ENCODE assay signal across 14 mouse cellular contexts in the genomic region with DNA sequence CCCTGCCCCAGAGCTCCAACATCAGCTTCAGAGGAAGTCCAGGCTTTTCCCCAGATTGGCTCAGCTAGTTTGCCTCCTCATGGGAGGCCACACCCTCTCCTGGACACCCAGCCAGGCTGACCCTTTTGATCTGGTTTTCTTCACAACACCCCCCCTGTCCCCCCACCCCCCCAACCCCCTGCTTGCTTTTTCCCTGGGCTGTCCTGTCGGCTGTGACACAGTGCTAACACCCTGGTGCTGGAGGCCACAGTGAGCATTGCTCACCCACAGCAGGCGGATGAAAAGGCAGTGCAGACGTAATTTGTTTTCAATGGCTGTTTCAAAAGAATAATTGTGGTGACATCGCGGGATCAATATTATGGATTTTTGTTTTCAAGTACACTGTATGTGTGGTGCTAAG.
A peak's percentile ranks its signal among the peaks of the same experiment; 100 is the strongest.
DNase-seq lines count a peak whose midpoint lies in the region; ATAC-seq and TF ChIP-seq lines count a peak whose summit lies in the region.
"Had no signal": no experiment of that assay in that cellular context is flagged by ENCODE, and none has a peak within 500 bp of the region (broad histone marks: within the 10 kb centered on the region; RNA-seq: fewer than 3 reads in every experiment).

No protein-coding gene starts in this region.

- peak; percentile 28 for DNase-seq in gastrocnemius, adult 2 months
- DNase-seq in gastrocnemius, postnatal 4 days (ENCODE audit: low spot score in 2 of 2) = no peak
- no peak for DNase-seq in lung, postnatal 0 days (ENCODE audit: low spot score)
- no peak for DNase-seq in lung, postnatal 14 days
- DNase-seq in midbrain, postnatal 0 days (ENCODE audit: low spot score) = peak; percentile 12
- DNase-seq in adrenal gland, adult 18-20 months (ENCODE audit: low spot score in 2 of 2) = no peak
- DNase-seq in thymus, adult 2 months = no peak
- DNase-seq: adrenal gland, adult 8-10 months; cerebellum, adult 9-11 months; right cerebral cortex, adult 18-20 months; spleen, adult 18-20 months had no signal

- intact Hi-C loops in gastrocnemius, adult 2 months (cut with DNase I) = no loop called here

- no peak overlapping the region for H3K4me2 ChIP-seq in lung, postnatal 0 days (replicated peaks; ENCODE audit: low read depth, low read length)
- H3K4me2 ChIP-seq in hindbrain, embryonic 15.5 days = no peak overlapping the region
- no peak overlapping the region for H3K4me2 ChIP-seq in midbrain, postnatal 0 days (ENCODE audit: low read depth, low read length, poor library complexity, severe bottlenecking)
- H3K4me2 ChIP-seq: heart, embryonic 15.5 days had no signal

- TF ChIP-seq POLR2A in thymus, adult 2 months (IDR thresholded peaks at IDR 0.05; ENCODE audit: control insufficient read depth, extremely low read depth, insufficient read depth, low read length, poor library complexity) = no peak

- TF ChIP-seq EP300 in lung, postnatal 0 days (IDR thresholded peaks at IDR 0.05) = no peak

- ATAC-seq in lung, postnatal 0 days = peak; percentile 16; the same call in 1 of the 2 replicates
- ATAC-seq in hindbrain, embryonic 15.5 days (ENCODE audit: low FRiP score, low read depth) = peak; percentile 45
- ATAC-seq in midbrain, postnatal 0 days (ENCODE audit: low FRiP score) = peak; percentile 49
- ATAC-seq: inflammation-experienced regulatory T-cells, adult 6 months had no signal

- H3K9ac ChIP-seq in lung, postnatal 0 days (replicated peaks; ENCODE audit: low read depth) = no peak overlapping the region
- H3K9ac ChIP-seq in hindbrain, embryonic 15.5 days = no peak overlapping the region
- H3K9ac ChIP-seq in midbrain, postnatal 0 days (replicated peaks; ENCODE audit: low read length, poor library complexity, severe bottlenecking) = no peak overlapping the region
- H3K9ac ChIP-seq: heart, embryonic 15.5 days had no signal

- H3K4me3 ChIP-seq in gastrocnemius, adult 2 months = no peak overlapping the region
- no peak overlapping the region for H3K4me3 ChIP-seq in lung, postnatal 0 days (ENCODE audit: low read depth, low read length)
- no peak overlapping the region for H3K4me3 ChIP-seq in hindbrain, embryonic 15.5 days
- no peak overlapping the region for H3K4me3 ChIP-seq in midbrain, postnatal 0 days (ENCODE audit: low read depth, low read length)
- H3K4me3 ChIP-seq in thymus, adult 2 months (ENCODE audit: control insufficient read depth, insufficient read depth, low read length) = no peak overlapping the region
- H3K4me3 ChIP-seq: heart, embryonic 15.5 days had no signal

- no peaks in the 10 kb centered on the region for H3K4me1 ChIP-seq in lung, postnatal 0 days (ENCODE audit: insufficient read depth, low read depth, low read length)
- peaks cover 17% of the 10 kb centered on the region for H3K4me1 ChIP-seq in hindbrain, embryonic 15.5 days (replicated peaks)
- no peaks in the 10 kb centered on the region for H3K4me1 ChIP-seq in midbrain, postnatal 0 days (ENCODE audit: insufficient read depth, low read length)
- no peaks in the 10 kb centered on the region for H3K4me1 ChIP-seq in thymus, adult 2 months (replicated peaks; ENCODE audit: control insufficient read depth, insufficient read depth, low read length)

- no peaks in the 10 kb centered on the region for H3K9me3 ChIP-seq in lung, postnatal 0 days (ENCODE audit: low read length)
- H3K9me3 ChIP-seq in hindbrain, embryonic 15.5 days = no peaks in the 10 kb centered on the region
- H3K9me3 ChIP-seq in midbrain, postnatal 0 days (ENCODE audit: low read length) = no peaks in the 10 kb centered on the region
- H3K9me3 ChIP-seq: heart, embryonic 15.5 days had no signal

- no peaks in the 10 kb centered on the region for H3K27me3 ChIP-seq in lung, postnatal 0 days (replicated peaks; ENCODE audit: insufficient read depth, low read length)
- H3K27me3 ChIP-seq in hindbrain, embryonic 15.5 days = 0 out of 2 replicates have a peak, but pooled peaks cover 3% of the 10 kb centered on the region
- no peaks in the 10 kb centered on the region for H3K27me3 ChIP-seq in midbrain, postnatal 0 days (ENCODE audit: insufficient read depth, low read length)
- H3K27me3 ChIP-seq in thymus, adult 2 months (ENCODE audit: control insufficient read depth, insufficient read depth, low read length) = no peaks in the 10 kb centered on the region
- H3K27me3 ChIP-seq: heart, embryonic 15.5 days had no signal

- no peak for TF ChIP-seq CTCF in gastrocnemius, adult 2 months (IDR thresholded peaks at IDR 0.05)
- TF ChIP-seq CTCF in lung, postnatal 0 days (IDR thresholded peaks at IDR 0.05) = no peak
- TF ChIP-seq CTCF in midbrain, postnatal 0 days (IDR thresholded peaks at IDR 0.05) = no peak
- TF ChIP-seq CTCF in thymus, adult 2 months (IDR thresholded peaks at IDR 0.05; ENCODE audit: borderline replicate concordance, control insufficient read depth, extremely low read depth, insufficient read depth, low read length, poor library complexity) = no peak

- no peak overlapping the region for H3K27ac ChIP-seq in gastrocnemius, adult 2 months
- H3K27ac ChIP-seq in lung, postnatal 0 days (ENCODE audit: low read length) = no peak overlapping the region
- H3K27ac ChIP-seq in hindbrain, embryonic 15.5 days (replicated peaks) = no peak overlapping the region
- no peak overlapping the region for H3K27ac ChIP-seq in midbrain, postnatal 0 days (ENCODE audit: low read depth, low read length)
- H3K27ac ChIP-seq in thymus, adult 2 months (ENCODE audit: control insufficient read depth, insufficient read depth, low read length) = no peak overlapping the region
- H3K27ac ChIP-seq: heart, embryonic 15.5 days had no signal

- H3K36me3 ChIP-seq in lung, postnatal 0 days (ENCODE audit: insufficient read depth, low read length) = no peaks in the 10 kb centered on the region
- H3K36me3 ChIP-seq in hindbrain, embryonic 15.5 days = no peaks in the 10 kb centered on the region
- no peaks in the 10 kb centered on the region for H3K36me3 ChIP-seq in midbrain, postnatal 0 days (ENCODE audit: insufficient read depth, low read length)
- no peaks in the 10 kb centered on the region for H3K36me3 ChIP-seq in thymus, adult 2 months (ENCODE audit: control insufficient read depth, insufficient read depth, low read length)
- H3K36me3 ChIP-seq: heart, embryonic 15.5 days had no signal

- 44% methylated on average over 5 of the region's 5 CpGs for WGBS in lung, postnatal 0 days
- WGBS in hindbrain, embryonic 15.5 days = 33% methylated on average over 5 of the region's 5 CpGs
- 33% methylated on average over 5 of the region's 5 CpGs for WGBS in midbrain, postnatal 0 days
- 58% methylated on average over 5 of the region's 5 CpGs for WGBS in thymus, adult 2 months

Comparison
In these comparisons a context has a peak if more than half of its experiments do, and no peak if none do; other contexts are left out.
1. DNase-seq: peak in gastrocnemius, adult 2 months (single experiment) and midbrain, postnatal 0 days (single experiment); none in gastrocnemius, postnatal 4 days (0 of 2), lung, postnatal 0 days (single experiment), lung, postnatal 14 days (single experiment), adrenal gland, adult 18-20 months (0 of 2) and thymus, adult 2 months (single experiment).
2. Peak in every context shown above with its lines, with median percentiles within 50 percentile points of each other: ATAC-seq.